In the genomic region with DNA sequence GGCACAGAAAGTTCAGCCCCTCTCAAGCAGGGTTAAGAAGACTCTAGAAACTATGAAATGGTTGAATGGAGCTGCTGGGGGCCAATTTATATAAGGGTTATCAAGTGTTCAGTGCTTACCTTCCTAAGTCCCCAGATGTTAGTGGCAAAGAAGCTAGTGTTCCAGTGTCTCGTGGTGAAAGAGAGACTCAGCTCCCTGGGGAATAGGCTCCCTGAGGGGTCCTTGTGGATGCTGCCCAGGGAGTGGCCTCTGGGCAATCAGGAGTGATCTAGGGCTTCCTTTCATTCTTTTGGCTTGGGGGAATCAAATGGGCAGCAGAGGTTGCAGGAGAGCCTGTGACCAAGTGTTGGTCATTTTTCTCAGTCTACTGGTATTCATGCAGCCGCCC, we compare ENCODE assay signal across 17 mouse cellular contexts. TPM values are rescaled to one million over a fixed set of nuclear protein-coding genes. Genes with fewer than 3 reads are reported as not detected.
A peak's percentile ranks its signal among the peaks of the same experiment; 100 is the strongest.
DNase-seq lines count a peak whose midpoint lies in the region; ATAC-seq lines count a peak whose summit lies in the region.
"Had no signal": no experiment of that assay in that cellular context is flagged by ENCODE, and none has a peak within 500 bp of the region (broad histone marks: within the 10 kb centered on the region; RNA-seq: fewer than 3 reads in every experiment).

No protein-coding gene starts in this region.

- WGBS in heart, embryonic 11.5 days (ENCODE audit: insufficient replicate concordance): 69% methylated on average over 2 of the region's 2 CpGs
- 18% methylated on average over 2 of the region's 2 CpGs for WGBS in kidney, embryonic 14.5 days

- no peak overlapping the region for H3K27ac ChIP-seq in heart, embryonic 11.5 days (ENCODE audit: low read depth, low read length)
- peak overlapping the region; percentile 91 for H3K27ac ChIP-seq in kidney, embryonic 14.5 days (ENCODE audit: low read depth, low read length)
- H3K27ac ChIP-seq: layer of hippocampus, adult 2 months; left cerebral cortex, adult 2 months; liver, embryonic 12.5 days; midbrain, embryonic 13.5 days had no signal

- H3K27me3 ChIP-seq in heart, embryonic 11.5 days (ENCODE audit: control insufficient read depth, insufficient read depth, low read length): no peaks in the 10 kb centered on the region
- H3K27me3 ChIP-seq in kidney, embryonic 14.5 days (ENCODE audit: control insufficient read depth, insufficient read depth, low read length): no peaks in the 10 kb centered on the region
- H3K27me3 ChIP-seq: CH12.LX; liver, embryonic 12.5 days; midbrain, embryonic 13.5 days had no signal

- DNase-seq in heart, adult 11 months: peak; percentile 87
- no peak for DNase-seq in kidney, adult 9 months
- DNase-seq in retina, embryonic 14.5 days (ENCODE audit: low spot score): peak; percentile 31
- no peak for DNase-seq in retina, postnatal 1 day
- no peak for DNase-seq in layer of hippocampus, postnatal 36 days
- DNase-seq: cerebellum, postnatal 10 days; right cerebral cortex, postnatal 14 days; thymus, postnatal 36 days had no signal

- H3K9me3 ChIP-seq in heart, embryonic 11.5 days (replicated peaks; ENCODE audit: control insufficient read depth, low read length): no peaks in the 10 kb centered on the region
- no peaks in the 10 kb centered on the region for H3K9me3 ChIP-seq in kidney, embryonic 14.5 days (ENCODE audit: control insufficient read depth, low read length)
- H3K9me3 ChIP-seq: liver, embryonic 12.5 days; midbrain, embryonic 13.5 days had no signal

- ATAC-seq in heart, embryonic 11.5 days (replicated peaks; ENCODE audit: insufficient number of reproducible peaks, low FRiP score, low TSS enrichment): no peak
- ATAC-seq in kidney, embryonic 14.5 days (ENCODE audit: low FRiP score, low TSS enrichment): peak; percentile 61
- ATAC-seq: forebrain, embryonic 14.5 days; liver, embryonic 12.5 days had no signal

- no peak overlapping the region for H3K4me3 ChIP-seq in heart, embryonic 11.5 days (ENCODE audit: low read depth, low read length)
- no peak overlapping the region for H3K4me3 ChIP-seq in kidney, embryonic 14.5 days (ENCODE audit: low read length)
- H3K4me3 ChIP-seq: layer of hippocampus, adult 2 months; left cerebral cortex, adult 2 months; liver, embryonic 12.5 days; midbrain, embryonic 13.5 days had no signal

- no peaks in the 10 kb centered on the region for H3K36me3 ChIP-seq in heart, embryonic 11.5 days (ENCODE audit: control insufficient read depth, insufficient read depth, low read length)
- H3K36me3 ChIP-seq in kidney, embryonic 14.5 days (ENCODE audit: control insufficient read depth, insufficient read depth, low read length): no peaks in the 10 kb centered on the region
- H3K36me3 ChIP-seq: liver, embryonic 12.5 days; midbrain, embryonic 13.5 days had no signal

- H3K4me2 ChIP-seq in heart, embryonic 11.5 days: no peak overlapping the region
- peak overlapping the region; percentile 10; the same call in 1 of the 2 replicates for H3K4me2 ChIP-seq in kidney, embryonic 14.5 days (replicated peaks; ENCODE audit: low read depth, low read length)
- H3K4me2 ChIP-seq: liver, embryonic 12.5 days; midbrain, embryonic 13.5 days had no signal

- H3K9ac ChIP-seq in heart, embryonic 11.5 days (ENCODE audit: low read depth, low read length): no peak overlapping the region
- H3K9ac ChIP-seq in kidney, embryonic 14.5 days (ENCODE audit: low read depth, low read length): no peak overlapping the region
- H3K9ac ChIP-seq: liver, embryonic 12.5 days; lung, embryonic 14.5 days; midbrain, embryonic 13.5 days had no signal

- H3K4me1 ChIP-seq in heart, embryonic 11.5 days (ENCODE audit: control insufficient read depth, insufficient read depth, low read length): peaks cover 30% of the 10 kb centered on the region
- H3K4me1 ChIP-seq in kidney, embryonic 14.5 days (ENCODE audit: control insufficient read depth, insufficient read depth, low read length): peaks cover 46% of the 10 kb centered on the region

RNA-seq across cellular contexts. Expression of gene Fam171a1, which starts 21.3 kb away (rescaled TPM):
- polyA plus RNA-seq in heart, embryonic 11.5 days (2014; fragmentation: Nextera tagmentation; extraction: Ambion mirVana): 27.4 and 35.1 TPM in 2 replicates
- 24.3 and 55.7 TPM in 2 replicates for polyA plus RNA-seq in kidney, embryonic 14.5 days (2014; fragmentation: Nextera tagmentation; extraction: Ambion mirVana)
- 10 to 100 TPM; 73.5 to 73.7 TPM for total RNA-seq in layer of hippocampus, postnatal 36 days (2021)

Comparison
In these comparisons a context has a peak if more than half of its experiments do, and no peak if none do; other contexts are left out.
1. DNase-seq: peak in heart, adult 11 months (single experiment) and retina, embryonic 14.5 days (single experiment); none in kidney, adult 9 months (single experiment), retina, postnatal 1 day (single experiment) and layer of hippocampus, postnatal 36 days (0 of 2).